Mouse (Mus musculus) ES-Bruce4 (cell line): ENCODE measurements around the gene Foxa3.

Experiments used
- CTCF ChIP-seq: IDR thresholded peaks from one replicate; pipeline ENCODE4 v1.8.1; 2011; ENCODE audit warnings: low read depth, low read length
- EP300 ChIP-seq: IDR thresholded peaks from 2 replicates; pipeline ENCODE4 v1.6.1; 2011; ENCODE audit warnings: low read depth, low read length; ENCODE audit not compliant: insufficient read depth
- POLR2A ChIP-seq: IDR thresholded peaks from one replicate; pipeline ENCODE4 v1.8.1; 2011; ENCODE audit warnings: low read length; ENCODE audit not compliant: insufficient read depth

DNA sequence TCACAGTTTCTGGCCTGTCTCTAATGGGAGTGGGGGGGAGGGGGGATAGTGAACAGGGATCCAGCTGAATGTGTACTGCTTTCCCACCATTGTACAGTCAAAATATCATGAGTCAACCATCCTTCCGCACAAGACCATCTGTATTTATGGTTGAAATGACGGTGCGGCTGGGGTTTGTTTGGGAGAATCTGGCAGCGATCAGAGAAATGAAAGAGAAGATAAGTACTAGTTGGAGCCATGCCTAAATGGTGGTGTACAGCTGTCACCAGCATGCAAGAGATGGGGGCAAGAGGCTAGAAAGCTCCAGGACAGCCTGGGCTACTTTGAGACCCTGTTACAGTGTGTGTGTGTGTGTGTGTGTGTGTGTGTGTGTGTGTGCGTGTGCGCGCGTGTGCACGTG lies 45.0 kb downstream of the Foxa3 start:
- TF ChIP-seq EP300, result no peak
- no peak for TF ChIP-seq CTCF
- no peak for TF ChIP-seq POLR2A
